Mouse (Mus musculus) spleen, adult 2 months (tissue): ENCODE data around the gene Mst1. TPM values are rescaled to one million over a fixed set of nuclear protein-coding genes. Genes with fewer than 3 reads are reported as not detected.

Experiments
- DNase-seq, 2 experiments: peaks; one replicate each; pipeline versions ENCODE4 v3.0.0 to v3.0.0-alpha.2; 2012 to 2021; ENCODE audit warnings: low spot score in 2 of 2, low read depth in 1 of 2
- H3K27ac ChIP-seq: fragments of 200-500 bp; 2 replicates; pipeline ENCODE4 v1.5.1; 2012; ENCODE audit warnings: low read length, inconsistent platforms; ENCODE audit not compliant: insufficient read depth
- H3K27me3 ChIP-seq: fragments of 200-500 bp; 2 replicates; pipeline ENCODE4 v1.6.1; 2012; ENCODE audit warnings: mild to moderate bottlenecking, moderate library complexity, low read length, inconsistent platforms; ENCODE audit not compliant: control insufficient read depth, insufficient read depth
- H3K36me3 ChIP-seq: fragments of 200-500 bp; 2 replicates; pipeline ENCODE4 v1.6.1; 2012; ENCODE audit warnings: mild to moderate bottlenecking, low read length, inconsistent platforms; ENCODE audit not compliant: control insufficient read depth, insufficient read depth
- H3K4me1 ChIP-seq: fragments of 200-500 bp; 2 replicates; pipeline ENCODE4 v1.6.1; 2011; ENCODE audit warnings: inconsistent platforms; ENCODE audit not compliant: control insufficient read depth, insufficient read depth, insufficient read length
- H3K4me3 ChIP-seq: fragments of 200-500 bp; 2 replicates; pipeline ENCODE4 v1.5.1; 2011; ENCODE audit warnings: mild to moderate bottlenecking, inconsistent platforms; ENCODE audit not compliant: insufficient read depth, insufficient read length; ENCODE audit errors: extremely low read depth
- CTCF ChIP-seq: fragments of 200-500 bp; IDR thresholded peaks from 2 replicates; pipeline ENCODE4 v1.5.1; 2011; ENCODE audit warnings: mild to moderate bottlenecking, inconsistent platforms; ENCODE audit not compliant: insufficient read depth, insufficient read length, insufficient replicate concordance; ENCODE audit errors: extremely low read depth
- POLR2A ChIP-seq: fragments of 200-500 bp; IDR thresholded peaks from 2 replicates; pipeline ENCODE4 v1.6.1; 2011; ENCODE audit warnings: low read depth, low read length, inconsistent platforms
- WGBS: fragments of 180-500 bp; shearing (Covaris S2); methylation state at CpG from one replicate; pipeline ENCODE4 v1.1.7; 2018; 5-methylcytosine and 5-hydroxymethylcytosine counted together
- polyA plus RNA-seq: library from polyadenylated mRNA; depleted of rRNA; stranded (reverse); fragments of >200 nt; gene quantifications from 2 replicates; pipeline ENCODE4 v1.2.3, GENCODE M21; 2012

The Mst1 gene
- polyA plus RNA-seq, 1 experiment: 1.5 TPM

- no peak overlapping the region for H3K27ac ChIP-seq
- no peak for TF ChIP-seq POLR2A
- no peaks in the 10 kb centered on the region for H3K27me3 ChIP-seq
- peaks cover 47% of the 10 kb centered on the region for H3K36me3 ChIP-seq
- WGBS: 93% methylated on average over 15 of the region's 15 CpGs
- H3K4me1 ChIP-seq: peaks cover 7% of the 10 kb centered on the region; the same call in 1 of the 2 replicates
- DNase-seq: no peak
- no peak overlapping the region for H3K4me3 ChIP-seq
Observed at GRCm38 (mm10) chr9:108053665-108054225, 26.5 kb upstream of the Mst1 start.

- 96% methylated on average over 22 of the region's 22 CpGs for WGBS
- no peak overlapping the region for H3K4me3 ChIP-seq
- no peak overlapping the region for H3K27ac ChIP-seq
- TF ChIP-seq POLR2A (no peak), CTCF (no peak)
- H3K27me3 ChIP-seq: no peaks in the 10 kb centered on the region
- peaks cover 51% of the 10 kb centered on the region for H3K36me3 ChIP-seq
- H3K4me1 ChIP-seq: peaks cover 6% of the 10 kb centered on the region; the same call in 1 of the 2 replicates
- no peak for DNase-seq
Observed at GRCm38 (mm10) chr9:108054331-108055040, 25.8 kb upstream of the Mst1 start.

- H3K4me3 ChIP-seq: no peak overlapping the region
- no peak for DNase-seq
- no peak overlapping the region for H3K27ac ChIP-seq
- no peak for TF ChIP-seq POLR2A
- TF ChIP-seq CTCF: no peak
- WGBS: 42% methylated on average over 1 of the region's 1 CpGs
- H3K27me3 ChIP-seq: no peaks in the 10 kb centered on the region
- H3K36me3 ChIP-seq: peaks cover 56% of the 10 kb centered on the region
- peaks cover under 1% of the 10 kb centered on the region; the same call in 1 of the 2 replicates for H3K4me1 ChIP-seq
Observed at GRCm38 (mm10) chr9:108055061-108055460, 25.2 kb upstream of the Mst1 start.

GRCm38 (mm10) chr9:108055661-108056237 lies 24.5 kb upstream of the Mst1 start:
- 92% methylated on average over 6 of the region's 6 CpGs for WGBS

GRCm38 (mm10) chr9:108056361-108057261 lies 23.6 kb upstream of the Mst1 start:
- no peaks in the 10 kb centered on the region for H3K4me1 ChIP-seq
- no peaks in the 10 kb centered on the region for H3K27me3 ChIP-seq
- peaks cover 55% of the 10 kb centered on the region for H3K36me3 ChIP-seq
- no peak for DNase-seq
- H3K27ac ChIP-seq: no peak overlapping the region
- H3K4me3 ChIP-seq: no peak overlapping the region
- 93% methylated on average over 28 of the region's 28 CpGs for WGBS
- no peak for TF ChIP-seq POLR2A
- TF ChIP-seq CTCF: no peak

More at GRCm38 (mm10) chr9:108055661-108056237, 24.5 kb upstream of the Mst1 start:
- TF ChIP-seq POLR2A: no peak
- TF ChIP-seq CTCF: no peak
- DNase-seq: no peak
- H3K27ac ChIP-seq: no peak overlapping the region
- H3K4me3 ChIP-seq: no peak overlapping the region
- no peaks in the 10 kb centered on the region for H3K4me1 ChIP-seq
- H3K27me3 ChIP-seq: no peaks in the 10 kb centered on the region
- peaks cover 57% of the 10 kb centered on the region for H3K36me3 ChIP-seq

- TF ChIP-seq POLR2A: no peak
- TF ChIP-seq CTCF: no peak
- over 99% methylated on average over 5 of the region's 5 CpGs for WGBS
- Histone ChIP-seq H3K27me3 (no peaks in the 10 kb centered on the region), H3K36me3 (peaks cover 57% of the 10 kb centered on the region), H3K4me3 (no peak overlapping the region), H3K4me1 (no peaks in the 10 kb centered on the region), H3K27ac (no peak overlapping the region)
- DNase-seq: no peak
Observed at GRCm38 (mm10) chr9:108057262-108057562, 23.0 kb upstream of the Mst1 start.
